Mouse (Mus musculus) gastrocnemius, postnatal 10 days (tissue): ENCODE results near the gene Arhgef2. TPM values are rescaled to one million over a fixed set of nuclear protein-coding genes. Genes with fewer than 3 reads are reported as not detected.
A peak's percentile ranks its signal among the peaks of the same experiment; 100 is the strongest.
"Not testable (repeated sequence)": the region's sequence is repeated elsewhere in the genome, so short reads cannot be mapped to it uniquely, and the experiment has no call there.

ENCODE experiments used
- DNase-seq: peaks from one replicate; pipeline ENCODE4 v3.0.0; 2021; ENCODE audit warnings: mixed read lengths
- total RNA-seq, 2 experiments: library from RNA; stranded (reverse); gene quantifications; 2 replicates each; pipeline ENCODE4 v1.2.3; 2021

The Arhgef2 gene
- total RNA-seq, 2 experiments from 2014 or later: 58.2 to 97.6 TPM

DNA sequence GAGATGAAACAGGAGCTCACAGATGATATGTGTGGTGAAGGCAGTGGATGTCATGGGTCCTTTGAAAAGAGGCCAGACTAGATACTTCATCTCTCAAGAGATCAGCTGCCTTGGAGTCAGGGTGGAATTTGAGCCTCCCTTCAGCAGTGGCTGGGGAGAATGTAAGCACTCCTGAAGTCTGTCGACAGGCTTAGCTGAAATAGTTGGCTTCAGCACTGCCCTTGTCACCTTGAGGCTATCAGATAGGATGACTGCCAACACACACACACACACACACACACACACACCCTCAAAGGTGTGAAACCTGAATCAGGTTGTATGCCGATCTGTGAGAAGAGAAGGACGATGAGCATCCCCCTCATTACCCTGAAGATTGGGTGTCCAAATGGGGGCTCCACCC, 14.7 kb upstream of the Arhgef2 start:
- DNase-seq: no peak

DNA sequence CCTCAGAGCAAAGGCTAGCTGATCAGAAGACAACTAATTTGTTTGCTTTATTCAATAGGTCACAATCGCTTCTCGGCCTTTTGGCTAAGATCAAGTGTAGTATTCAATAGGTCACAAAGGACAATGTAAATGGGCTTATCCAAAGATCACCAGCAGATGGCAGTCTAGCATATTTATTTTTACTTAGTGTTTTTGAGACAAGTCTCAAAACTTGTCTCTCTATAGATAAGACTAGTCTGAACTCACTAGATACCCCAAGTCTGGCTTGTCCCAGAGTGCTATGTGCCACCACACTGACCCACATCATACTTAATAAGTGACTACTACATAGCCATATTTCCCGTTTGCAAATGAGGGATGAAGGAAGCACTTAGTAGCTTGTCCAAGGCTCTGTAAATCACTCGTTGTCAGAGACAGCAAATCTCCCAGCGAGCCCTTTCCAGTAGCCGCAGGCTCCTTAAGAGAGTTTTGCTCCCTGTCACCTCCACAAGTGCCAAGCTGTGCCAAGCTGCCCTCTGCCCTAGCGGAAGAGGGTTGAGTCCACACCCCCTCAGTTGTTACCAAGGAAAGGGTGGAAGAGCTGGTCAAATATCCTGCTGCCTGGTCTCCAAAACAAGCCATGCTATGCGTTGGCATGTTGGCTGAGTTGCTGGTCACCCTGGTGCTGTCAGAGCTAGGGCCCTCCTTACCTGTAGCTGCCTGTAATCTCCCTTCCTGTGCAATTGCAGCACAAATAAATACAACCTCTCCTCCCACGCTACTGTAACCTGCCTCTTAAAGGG, 13.6 kb upstream of the Arhgef2 start:
- no peak for DNase-seq

DNA sequence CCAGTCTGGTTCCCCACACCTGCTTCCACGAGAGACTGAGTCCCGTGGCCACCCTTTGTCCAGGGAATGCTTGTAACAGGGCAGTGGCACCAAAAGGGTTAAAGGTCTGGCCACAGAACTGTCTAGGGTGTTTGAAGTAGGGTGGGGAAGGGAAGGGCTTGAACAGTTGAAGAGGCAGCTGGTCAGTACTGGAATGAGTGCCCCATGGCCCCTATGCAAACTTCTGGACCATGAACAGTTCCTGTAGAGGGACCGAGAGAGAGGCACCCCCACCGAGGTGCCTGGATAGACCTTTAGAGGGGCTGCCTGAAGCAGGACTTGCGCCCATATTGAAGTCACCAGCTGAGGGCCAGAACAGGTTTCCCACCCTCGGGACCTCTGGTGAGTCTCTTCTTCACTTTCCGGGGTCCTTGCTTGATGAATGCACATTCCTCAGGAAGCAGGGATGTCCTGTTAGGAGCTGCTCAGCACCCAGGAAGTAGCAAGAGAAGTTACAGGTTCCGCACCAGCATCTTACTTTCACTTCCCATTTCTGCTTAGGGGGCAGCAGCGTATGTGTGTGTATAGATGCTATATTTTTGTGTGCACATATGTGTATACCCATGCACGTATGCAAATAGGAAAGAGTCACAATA, 12.7 kb upstream of the Arhgef2 start:
- no peak for DNase-seq

DNA sequence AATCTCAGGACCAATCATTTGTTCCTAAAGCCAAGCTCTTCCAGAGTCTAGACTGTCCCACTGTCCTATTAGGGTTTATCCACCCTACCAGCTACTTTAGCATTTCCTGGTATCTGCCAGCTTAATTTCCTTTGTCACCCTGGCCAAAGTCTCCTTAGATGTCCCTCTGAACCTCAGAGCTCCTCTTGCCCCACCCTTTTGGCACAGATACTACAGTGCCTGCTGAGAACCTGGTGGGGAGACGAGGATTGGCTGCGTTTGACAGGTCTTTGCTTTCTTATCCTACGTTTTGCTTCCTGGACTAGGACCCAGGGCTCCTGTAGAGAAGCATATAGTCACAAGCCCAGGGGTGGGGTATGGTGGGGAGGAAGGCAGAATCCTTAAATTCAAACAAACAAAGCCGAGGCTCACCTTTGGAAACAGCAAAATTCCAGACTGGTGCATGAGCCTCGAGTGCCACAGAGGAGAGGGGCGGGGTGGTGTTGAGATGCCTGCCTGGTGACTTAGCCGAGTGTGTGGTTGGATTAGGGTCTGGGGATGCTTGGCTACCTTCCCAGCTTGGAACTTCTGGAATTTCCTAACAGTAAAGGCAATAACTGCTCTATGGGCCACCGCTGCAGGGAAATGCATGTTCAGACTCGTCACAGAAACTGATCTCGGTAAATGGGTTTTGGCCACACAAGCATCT, 11.7 kb upstream of the Arhgef2 start:
- DNase-seq: no peak

DNA sequence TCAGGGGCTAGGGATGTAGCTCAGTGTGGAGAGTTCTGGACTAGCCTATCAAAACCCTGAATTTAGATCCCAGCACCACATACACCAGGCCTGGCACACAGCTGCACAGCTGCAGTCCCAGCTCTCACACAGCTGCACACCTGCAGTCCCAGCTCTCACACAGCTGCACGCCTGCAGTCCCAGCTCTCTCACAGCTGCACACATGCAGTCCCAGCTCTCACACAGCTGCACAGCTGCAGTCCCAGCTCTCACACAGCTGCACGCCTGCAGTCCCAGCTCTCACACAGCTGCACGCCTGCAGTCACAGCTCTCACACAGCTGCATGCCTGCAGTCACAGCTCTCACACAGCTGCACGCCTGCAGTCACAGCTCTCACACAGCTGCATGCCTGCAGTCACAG, 9.2 kb upstream of the Arhgef2 start:
- DNase-seq: not testable (repeated sequence)

DNA sequence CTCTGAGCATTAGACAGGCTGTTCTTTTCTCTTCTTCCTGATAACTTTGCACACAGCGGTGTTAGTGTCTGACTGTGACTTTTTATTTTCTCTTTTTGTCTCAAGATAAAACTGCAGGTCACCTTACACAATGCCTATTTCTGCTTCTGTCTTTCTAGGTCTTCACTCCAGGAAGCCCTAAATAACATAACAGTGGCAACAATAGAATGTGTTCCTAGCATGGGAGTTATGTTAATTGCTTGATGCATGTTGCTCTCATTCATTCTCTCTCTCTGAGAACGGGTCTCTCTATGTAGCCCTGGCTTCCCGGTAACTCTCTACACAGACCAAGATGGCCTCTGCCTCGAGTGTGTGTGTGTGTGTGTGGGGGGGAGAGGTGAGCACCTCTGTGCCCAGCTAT, 3.3 kb upstream of the Arhgef2 start:
- DNase-seq: no peak

DNA sequence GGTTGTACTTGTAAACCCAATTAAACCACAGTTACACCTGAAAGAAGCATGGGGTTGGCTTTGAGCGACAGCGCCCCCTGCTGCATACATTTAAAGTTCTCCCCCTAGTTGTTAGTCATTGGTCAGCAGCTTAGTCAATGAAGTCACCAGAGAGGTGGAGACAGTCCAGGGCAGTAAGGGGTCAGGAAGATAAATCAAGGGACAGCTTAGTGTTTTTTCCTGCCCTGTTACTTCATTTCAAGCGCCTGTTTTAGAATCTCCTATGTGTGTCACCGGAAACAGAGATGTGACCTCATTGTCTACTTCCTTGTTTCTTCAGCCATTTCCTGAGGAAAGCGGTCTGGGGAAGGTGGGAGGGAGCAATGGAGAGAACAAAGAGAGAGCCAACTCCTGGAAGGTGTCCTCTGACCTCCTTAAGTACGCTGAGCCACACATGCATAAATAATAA, 2.0 kb upstream of the Arhgef2 start:
- DNase-seq: peak; percentile 72

DNA sequence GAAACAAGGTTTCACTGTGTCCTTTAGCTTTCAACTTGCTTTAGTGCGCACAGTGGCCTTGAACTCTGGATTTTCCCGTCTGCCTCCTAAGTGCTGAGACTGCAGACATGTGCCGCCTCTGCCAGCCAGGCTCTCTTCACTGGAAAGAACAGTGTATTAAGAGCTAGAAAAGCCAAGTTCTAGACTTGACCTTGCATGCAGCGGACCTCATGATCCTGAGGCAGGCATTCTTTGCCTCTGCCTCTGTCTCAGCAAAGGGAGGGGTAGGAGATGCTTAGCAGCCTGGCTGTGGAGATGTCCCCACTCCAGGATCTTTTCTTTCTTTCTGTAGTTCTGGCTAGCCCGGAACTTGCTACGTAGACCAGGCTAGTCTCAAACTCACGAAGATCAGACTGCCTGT, 903 bp upstream of the Arhgef2 start:
- no peak for DNase-seq

DNA sequence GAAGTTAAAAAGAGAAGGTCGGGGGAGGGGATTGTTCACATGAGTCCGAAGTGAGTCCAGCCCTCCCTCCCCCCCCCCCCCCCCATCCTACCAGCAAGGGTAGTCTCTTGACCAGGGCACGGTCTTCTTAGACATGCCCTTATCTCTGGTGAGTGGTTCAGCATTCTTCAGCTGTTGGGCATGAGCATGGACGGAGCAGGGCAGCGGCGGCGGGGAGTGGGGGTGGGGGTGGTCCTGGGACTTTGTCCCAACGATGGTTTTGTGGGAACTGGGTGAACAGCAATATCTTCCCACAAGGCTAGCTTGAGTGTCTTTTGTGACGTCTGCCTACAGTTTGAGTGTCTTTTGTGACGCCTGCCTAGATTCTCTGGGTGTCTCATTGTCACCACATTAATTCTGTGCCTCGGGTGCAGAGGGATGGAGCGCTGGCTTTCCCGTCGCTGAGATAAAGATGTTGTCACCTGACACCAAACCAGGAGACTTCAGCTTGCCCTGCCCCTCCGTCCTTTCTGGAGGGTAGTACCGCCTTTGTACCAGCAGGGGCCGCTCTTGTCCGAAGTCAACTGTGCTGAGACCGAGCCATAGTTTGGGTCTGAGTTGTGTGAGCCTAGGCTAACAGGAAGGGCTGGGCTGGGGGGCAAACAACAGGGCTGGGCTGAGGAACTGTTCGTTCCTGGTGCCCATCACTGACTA, 1.4 kb downstream of the Arhgef2 start:
- peak; percentile 86 for DNase-seq

DNA sequence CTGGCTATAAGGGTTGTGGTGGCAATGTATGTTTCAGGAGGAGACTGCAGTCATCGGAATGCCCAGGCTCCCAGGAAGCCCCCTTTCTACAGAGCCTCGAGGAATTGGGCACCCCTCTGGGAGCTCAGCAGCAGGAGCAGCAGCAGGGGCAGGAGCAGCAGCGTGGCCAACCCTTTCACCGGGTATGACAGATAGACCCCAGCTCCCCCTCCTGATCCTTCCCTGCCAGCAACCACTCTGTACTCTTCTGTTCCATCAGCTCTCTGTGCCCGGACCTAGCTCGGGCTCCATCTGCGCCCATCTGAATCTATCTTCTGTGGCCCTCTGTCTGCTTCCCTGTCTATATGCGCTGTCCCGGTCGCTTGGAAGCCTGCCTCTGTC, 2.0 kb downstream of the Arhgef2 start:
- DNase-seq: no peak

DNA sequence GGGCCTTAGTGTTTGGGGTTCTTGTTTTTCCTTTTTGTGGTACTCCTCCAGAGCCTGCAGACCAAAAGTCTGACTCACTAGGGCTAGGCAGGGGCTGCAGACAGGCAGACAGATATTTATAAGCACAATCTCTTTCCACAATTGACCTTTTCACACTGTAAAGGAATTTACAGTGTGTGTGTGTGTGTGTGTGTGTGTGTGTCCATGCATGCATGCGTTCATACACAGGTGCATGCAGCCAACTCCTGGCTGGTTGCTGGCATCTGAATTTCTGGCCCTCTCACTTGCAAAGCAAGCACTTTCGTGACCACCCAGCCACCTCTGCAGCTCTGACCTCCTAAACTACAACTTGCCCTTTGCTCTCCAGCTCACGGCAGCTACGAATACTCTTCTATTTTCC, 3.3 kb downstream of the Arhgef2 start:
- DNase-seq: no peak

DNA sequence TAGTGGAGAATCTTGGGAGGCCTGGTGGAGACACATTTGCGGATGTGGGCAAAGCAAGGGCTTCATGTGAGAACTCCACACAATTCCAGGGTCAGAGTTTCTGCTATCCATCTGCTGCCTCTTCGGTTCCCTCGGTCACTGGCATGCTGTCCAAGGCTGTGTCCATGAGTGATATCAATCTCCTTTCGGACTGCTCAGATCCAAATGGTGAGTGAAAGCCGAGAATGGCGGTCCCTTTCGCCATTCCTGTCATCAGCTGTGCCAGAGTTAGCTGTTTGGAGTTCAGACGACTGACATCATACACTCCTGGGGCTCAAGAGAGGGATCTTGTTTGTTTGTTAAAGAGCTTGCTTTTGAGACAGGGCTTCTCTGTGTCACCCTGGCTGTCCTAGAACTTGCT, 8.7 kb downstream of the Arhgef2 start:
- DNase-seq: no peak

DNA sequence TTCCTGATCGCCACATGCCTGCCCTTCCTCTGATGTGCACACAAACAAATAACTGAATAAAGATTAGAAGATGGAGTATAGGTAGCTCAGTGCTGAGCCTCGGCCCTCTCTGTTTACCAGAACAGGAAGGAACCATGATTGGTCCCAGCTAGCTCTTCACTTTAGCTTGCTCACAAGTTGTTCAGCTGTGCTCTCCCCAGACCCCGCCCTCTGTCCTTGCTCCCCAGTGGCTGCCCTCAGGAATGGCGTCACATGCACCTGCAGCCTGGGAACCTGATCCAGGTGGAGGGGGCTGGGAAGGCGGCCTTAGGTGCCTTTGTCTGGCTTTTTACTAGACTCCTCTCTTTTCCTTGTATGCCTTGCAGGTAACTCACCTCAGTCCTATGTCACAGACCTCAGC, 9.4 kb downstream of the Arhgef2 start:
- no peak for DNase-seq

DNA sequence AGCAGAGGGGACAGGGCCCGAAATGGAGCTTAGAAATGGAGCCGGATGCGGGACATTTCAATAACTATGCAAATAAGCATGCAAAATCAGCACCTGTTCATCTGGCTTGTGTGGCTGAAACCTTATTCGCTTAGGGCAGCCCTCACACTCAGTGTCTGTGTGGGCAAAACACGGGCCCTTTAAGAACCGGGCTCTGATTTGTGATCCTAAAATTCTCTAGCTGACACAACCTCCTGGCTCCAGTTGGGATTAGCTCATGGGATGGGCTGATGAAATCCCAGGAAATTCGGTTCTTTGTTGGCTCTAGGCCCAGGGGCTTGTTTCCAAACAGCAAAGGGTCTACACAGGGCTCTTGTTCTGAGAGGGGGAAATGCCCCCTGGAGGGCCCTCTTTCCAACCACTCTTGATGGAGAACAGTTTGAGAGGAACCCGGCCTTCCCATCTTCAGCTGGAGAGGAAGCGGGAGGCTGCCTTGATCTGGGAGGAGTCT, 10.2 kb downstream of the Arhgef2 start:
- peak; percentile 76 for DNase-seq

DNA sequence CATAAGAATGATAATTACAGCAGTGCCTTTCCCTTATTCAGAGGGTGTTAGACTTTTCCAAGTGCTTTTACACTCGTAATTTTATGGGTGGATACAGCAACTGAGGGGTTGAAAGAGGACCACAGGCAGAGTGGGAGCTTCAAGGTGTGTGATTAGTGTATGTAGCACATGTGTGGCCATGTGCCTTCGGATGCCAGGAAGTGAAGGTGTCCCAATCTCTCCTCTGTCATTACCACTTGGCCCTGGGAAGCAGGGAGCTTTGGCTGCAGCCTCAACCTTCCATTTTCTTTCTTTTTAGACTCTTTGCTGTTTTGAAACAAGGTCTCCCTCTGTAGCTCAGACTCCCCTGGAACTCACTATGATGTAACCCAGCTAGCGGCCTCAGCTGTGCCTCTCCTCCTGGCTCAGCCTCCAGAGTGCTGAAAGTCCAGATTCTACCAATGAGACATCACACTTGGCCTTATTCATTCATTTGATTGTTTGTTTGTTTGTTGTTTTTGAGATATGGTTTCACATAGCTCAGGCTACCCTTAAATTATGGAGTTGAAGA, 11.3 kb downstream of the Arhgef2 start:
- DNase-seq: no peak

DNA sequence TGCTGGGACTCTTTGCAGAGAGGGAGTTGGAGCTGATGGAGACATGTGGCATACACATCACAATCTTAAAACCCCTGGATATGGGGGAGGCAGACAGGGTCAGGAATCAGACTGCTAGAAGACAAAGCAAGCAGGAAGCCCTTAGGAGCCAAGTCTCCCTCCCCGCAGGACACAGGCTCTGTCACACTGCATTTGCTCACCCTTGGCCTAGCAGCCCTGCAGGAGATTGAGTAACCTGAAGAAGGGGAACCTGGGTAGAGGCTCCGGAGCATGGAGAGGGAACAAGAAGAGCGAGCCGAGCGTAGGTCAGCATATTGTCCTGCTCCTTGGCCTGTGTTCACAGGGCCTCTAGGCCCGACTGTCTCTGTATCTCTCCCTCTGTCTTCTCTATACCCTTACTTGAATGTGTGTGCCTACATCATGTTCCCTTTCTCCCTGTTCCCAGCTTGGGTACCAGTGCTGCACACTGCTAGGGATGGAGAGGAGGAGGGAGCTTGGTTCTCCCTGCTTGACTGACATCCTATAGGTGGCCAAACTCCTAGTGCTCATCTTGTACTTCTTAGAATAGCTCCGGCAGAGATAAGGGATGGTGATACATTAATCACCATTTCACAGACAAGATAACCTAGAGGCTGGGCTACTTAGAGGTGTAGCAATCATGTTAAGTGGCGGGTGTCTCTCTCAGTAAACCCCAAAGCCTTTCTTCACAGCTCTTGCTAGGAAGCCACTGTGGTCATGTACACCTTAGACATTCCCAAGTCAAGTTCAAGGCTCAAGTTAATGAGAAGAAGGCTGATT, 12.5 kb downstream of the Arhgef2 start:
- DNase-seq: no peak

DNA sequence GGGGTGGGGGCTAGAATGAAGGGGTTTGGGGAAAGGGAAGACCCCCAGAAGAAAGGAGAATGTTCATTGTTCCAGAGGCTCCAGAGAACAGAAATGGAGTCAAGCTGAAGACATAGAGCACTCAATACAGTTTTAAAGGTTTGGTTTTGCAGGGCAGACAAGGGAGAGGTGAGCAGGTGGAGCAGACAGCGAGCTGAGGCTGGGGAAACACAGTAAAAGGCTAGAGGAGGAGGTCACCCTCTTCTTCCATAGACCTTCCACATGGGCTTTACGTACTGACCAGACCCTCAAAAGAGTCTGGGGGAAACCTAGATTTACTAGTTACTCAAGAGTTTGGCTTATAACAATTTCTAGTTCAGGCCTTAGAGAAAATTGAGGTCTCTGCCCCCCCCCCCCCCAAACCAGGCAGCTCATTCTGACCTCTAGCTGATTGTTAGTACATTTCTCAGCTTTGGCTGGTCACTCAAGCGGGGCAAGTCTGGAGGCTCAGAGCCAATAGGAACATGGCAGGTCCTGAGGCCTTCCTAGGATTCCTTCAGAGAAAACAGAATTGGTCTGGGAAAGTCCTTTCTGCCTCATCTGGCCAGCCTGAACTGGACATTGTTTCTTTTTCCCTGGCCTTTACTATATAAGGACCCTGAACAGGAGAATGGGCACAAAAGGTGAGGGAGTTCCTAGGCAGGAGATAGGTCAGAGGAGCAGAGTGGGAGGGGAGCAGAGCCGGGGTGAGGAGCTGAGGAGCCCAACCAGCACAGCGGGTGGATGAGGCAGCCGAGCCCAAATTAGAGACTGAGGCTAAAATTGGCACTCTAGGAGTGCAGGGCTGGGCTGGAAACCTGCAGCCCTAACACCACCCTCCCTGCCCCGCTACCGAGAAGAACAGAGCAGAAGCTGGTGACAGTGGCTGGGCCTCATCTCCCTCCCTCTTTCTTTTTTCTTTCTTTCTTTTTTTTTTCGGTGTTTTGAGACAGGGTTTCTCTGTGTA, 13.6 kb downstream of the Arhgef2 start:
- DNase-seq: no peak

DNA sequence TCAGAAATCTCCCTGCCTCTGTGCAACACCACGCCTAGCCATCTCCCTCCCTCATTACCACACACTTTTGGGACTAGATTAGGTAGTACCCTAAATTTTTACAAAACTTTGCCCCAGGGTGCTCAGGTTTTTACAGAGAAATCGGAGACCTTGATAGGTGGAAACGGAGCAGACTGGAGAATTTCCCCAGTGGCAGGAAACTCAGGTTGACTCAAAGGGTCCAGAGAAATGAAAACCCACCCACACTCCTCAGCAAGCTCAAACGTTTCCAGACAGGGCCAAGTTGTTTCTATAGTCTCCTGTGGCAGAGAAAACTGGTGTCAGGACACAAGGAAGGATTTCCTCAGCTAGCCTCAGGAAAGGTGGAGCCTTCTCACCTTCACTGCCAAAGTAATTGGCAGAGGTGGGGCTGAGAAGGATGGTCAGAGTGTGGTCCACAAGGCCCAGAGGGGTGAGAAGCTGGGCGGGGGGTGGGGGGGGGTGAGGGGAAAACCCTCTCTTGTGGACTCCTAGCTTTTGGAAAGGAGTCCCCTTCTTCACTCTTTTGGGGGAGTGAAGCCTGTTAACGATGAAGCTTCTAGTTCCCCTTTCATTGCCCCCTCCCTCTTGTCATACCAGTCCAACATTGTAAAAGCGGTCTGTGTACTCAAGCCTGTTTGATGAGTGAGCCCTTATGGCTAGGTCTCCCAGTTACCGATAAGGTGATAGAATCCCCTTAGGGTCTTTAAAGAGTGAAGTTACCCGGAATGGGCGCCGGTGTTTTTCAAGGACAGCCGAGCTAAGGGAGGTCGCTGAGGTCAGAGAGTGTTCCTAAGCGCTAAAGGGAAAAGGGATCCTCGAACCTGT, 14.6 kb downstream of the Arhgef2 start:
- DNase-seq: no peak

DNA sequence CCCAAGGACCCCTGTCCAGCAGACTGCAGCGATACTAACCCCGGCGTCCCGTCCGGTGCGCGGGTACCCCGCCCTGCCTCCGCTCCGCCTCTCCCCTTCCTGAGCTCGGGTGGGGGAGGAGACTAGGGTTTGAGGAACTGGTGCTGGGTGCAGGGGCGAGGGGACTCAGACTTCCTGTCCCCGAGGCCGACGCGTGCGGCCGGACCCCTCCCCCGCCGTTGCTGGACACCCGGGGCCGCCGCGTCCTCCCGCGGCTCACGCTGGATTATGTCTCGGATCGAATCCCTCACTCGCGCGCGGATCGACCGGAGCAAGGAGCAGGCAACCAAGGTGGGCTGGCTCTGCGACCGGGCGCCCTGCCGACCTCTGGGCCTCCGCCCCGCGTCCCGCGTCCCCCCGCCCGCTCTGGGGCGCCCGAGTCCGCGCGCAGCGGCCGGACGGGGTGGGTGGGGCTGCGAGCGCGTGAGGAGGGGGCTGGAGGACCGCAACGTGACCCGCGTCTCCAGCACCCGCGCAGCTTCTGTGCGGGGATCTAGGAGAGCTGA, 15.3 kb downstream of the Arhgef2 start:
- peak; percentile 80 for DNase-seq
